Mouse (Mus musculus): Measurements from ENCODE around the gene Metap1d.

Gene Metap1d

DNA sequence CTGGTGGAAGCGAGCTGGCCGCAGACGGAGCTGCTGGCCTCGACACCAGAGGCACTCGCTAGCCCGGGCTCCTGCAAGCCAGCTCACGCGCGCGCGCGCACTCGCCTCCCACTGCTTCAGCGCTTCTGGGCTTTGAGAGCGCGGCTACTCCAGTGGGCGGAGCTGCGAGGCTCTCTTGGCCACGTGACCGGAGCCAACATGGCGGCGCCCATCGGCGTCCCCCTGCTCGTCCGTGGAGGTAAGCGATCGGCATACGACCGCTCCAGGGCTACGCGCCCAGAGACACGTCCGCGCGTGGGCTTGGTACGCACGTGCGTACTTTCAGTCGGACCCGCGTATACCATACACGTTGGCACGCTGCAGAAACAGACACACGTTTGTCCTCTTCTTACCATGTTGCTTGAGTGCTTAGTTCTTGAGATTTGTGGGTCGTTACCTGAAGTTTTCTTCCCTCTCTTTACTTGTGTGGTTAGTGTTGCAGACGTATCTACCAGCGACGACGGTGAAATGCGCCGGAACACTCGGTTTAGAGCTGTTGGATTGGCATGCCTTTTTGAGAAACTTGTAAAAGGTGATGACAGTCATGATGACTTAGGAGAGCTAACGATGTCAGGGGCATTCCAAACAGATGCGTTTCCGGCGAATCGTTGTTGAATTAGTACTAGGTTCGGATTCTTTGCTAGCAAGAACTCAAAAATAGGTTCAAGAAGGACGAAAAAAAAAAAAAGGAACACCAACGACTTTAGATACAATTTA, at the start of gene Metap1d:
Gene Metap1d (plus strand): TSS at position 116 of the 756 bp plus-strand sequence.
- DNase-seq: peak; percentile 95

DNA sequence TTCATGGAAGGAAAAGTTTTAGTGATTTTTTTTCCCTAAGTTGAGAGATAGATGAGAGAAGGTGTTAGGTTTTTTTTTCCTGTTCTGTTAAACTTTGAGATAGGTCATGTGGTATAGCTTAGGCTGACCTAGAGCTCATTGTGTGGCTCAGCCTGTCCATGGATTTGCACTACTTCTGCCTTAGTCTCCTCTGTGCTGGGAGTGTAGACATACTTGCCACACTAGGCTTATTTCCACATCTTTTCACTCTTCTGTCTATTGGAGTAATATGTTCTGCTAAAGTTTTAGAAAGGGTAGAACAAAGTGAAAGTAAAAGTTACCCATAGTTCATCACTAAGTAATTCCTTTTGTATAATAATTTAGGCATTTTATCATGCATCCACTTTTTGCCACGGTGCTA, 47.5 kb upstream of the Metap1d start:
- no peak for DNase-seq

DNA sequence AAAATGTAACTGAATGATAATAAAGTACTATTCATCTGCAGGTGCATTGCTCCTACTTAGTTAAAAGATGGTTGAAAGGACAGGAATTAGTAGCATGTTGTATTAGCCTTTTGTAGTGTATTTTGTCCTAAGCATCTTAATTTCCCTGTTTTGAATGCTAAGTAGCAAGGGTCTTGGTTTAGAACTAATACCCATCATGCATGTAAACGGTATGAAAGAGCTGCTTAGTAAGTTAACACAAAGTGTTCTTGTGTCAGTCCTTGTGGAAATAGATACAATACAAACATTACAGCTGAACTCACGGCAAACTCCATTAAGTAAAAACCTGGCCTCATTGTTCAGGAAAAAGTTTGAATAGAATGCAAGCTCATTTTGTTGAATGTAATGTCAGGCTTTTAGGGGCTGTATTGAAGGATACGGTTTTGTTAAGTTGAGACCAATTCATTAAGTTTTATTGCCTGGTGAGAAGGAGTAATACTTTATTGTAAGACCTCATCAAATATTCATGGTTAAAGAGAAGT, 34.3 kb upstream of the Metap1d start:
- DNase-seq: no peak

DNA sequence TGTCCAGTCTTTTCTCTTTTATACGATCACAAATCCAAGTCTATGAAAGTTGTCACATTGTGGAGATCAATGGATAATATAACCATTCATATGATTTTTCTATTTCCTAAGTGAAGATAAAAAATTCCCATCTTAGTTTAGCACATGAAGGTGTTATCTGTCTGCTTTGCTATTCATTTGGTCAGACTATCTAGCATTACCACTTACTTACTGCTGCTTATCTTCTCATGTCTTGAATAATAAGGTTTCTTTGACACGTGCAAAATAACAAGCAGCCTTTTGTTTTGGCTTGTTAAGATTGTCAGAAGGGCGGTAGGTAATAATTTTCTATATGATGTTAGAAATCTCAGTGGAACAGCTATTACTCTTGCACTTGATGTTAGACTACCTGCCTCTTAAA, 33.7 kb upstream of the Metap1d start:
- DNase-seq: no peak

DNA sequence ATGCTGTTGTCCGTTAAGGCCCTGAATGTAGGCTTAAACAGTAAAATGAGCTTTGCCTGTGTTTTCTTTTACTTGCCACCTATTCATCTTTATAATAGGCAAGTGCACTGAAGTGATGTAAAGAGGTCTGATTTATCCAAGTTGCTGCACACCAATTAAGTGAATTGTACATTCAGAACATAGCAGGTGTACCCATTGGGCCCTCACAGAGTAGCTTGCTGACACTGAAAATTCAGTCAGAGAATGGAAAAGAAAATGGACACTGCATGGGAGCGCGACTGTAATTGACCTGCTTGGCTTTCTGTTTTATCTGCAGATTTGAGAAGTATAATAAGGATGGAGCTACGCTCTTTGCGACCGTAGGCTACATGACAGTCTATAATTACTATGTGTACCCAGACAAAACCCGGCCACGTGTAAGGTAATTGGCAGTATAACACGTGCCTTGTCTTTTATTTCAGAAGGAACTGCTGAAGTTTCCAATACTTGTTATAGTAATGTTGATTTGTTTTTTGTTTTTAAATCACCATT, 32.1 kb upstream of the Metap1d start:
- no peak for DNase-seq

DNA sequence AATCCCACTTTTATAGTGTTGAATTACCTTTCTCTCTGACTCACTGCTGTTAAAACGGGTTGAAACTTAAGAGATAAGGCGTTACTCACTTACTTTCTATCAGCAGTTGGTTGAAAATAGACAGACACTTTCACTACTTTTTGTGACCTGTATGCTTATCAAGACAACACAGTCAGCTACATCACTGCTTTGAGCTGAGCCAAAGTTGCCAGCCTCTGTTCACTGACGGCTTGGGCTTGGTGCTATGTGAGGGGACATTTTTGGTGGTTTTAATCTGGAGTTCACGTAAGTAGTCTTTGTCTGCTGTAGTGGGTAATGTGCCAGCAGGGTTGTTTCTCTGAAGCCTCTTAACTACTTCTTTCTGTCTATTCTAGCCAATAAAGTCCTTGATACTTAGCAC, 28.5 kb upstream of the Metap1d start:
- DNase-seq: no peak

DNA sequence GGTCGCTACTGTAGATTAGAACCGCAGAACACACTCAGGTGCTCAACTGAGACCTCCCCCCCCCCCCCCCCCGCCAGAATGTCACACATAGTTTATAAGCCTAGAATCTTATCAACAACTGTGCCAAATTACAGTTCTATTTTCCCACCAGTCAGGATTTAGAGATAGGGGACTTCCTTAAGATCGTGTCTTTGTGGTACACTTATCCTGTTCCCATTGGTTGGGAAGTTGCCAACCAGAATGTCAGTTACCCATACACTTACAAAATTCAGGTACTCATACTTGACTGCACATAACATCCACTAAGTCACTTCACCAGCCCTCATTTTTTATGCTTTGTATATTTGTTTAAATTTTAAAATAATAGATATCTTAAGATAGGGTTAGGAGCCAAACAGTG, 17.6 kb upstream of the Metap1d start:
- DNase-seq: no peak

DNA sequence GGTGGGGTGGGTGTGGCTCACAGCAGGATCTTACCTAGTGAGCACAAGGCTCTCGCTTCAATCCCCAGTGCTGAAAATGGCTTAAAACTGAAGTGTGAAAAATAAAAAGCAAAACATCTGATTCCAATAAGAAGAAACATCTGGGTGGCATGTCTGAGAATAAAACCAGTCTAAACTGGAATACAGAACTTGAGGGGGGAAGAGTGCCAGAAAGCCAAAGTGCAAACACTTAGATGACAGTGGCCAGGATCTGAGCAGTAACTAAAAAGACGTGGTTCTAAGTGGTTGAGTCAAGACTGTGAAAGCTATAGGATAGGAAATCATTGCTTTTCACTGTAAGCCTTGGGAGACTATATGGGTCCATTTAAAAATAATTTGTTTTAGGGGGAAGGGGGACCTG, 9.7 kb upstream of the Metap1d start:
- no peak for DNase-seq

DNA sequence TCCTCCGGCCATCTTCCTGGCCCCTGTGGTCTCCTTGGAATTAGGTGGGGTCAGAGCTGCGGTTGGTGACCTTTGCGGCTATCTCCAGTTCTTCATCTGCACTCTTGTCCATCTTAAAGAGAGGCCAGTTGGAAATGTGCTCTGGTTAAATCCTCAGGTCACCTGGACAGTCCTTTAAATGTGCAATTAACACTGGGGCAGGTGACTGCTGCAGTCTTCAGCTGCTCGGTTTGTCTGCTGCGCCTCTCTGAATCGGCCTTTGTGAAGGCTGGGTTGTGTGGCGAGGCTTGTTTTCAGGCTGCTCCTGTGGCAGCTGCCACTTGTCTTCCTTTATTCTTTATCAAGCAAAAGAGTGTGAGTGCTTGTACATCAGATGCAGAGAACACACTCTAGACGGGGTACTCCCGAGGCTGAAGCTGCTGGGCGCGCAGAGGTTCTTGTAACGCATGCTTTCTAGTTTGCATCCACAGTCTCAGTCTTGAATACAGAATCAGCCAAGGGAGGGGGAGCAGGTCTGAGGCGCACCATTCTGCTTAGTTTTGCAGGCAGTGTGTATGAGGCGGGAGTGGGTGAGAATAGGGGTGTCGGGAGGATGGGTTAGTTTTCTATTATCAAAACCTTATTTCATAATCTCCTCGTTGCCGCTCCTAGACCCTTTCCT, 7.4 kb upstream of the Metap1d start:
- no peak for DNase-seq

DNA sequence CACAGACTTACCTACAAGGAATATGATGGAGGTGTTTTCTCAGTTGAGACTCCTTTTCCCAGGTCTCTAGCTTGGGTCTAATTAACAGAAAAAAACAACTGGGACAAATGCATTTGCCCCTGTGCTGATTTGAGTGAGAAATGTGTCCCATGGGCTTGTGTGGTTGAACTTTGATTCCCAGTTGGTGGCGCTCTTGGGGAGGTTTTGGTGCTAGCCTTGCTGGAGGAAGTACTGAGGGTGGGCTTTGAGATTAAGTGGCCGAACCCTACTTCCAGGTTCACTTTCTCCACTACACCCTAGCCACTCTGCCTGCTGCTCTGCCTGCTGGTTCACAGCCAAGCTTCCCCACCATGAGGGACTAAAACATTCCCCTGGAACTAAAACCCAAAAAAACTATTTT, 3.5 kb upstream of the Metap1d start:
- no peak for DNase-seq

DNA sequence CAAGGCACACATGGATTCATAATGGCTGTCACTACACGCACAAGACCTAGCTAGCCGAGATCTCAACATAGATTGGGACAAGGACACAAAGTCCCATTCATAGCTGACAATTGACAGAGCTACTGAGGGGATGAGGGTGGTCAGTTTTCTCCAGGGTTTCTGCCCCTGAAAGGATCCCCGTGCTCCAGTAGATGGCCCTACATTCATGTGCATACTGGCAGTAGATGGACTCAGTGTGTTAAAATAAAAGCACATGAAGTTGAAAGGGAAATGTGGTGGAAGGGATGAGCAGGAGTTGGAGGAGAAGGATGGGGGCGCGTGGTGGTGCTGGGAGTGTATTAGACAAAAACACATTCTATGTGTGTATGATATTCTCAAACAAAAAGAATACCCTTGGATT, 1.3 kb upstream of the Metap1d start:
- no peak for DNase-seq

DNA sequence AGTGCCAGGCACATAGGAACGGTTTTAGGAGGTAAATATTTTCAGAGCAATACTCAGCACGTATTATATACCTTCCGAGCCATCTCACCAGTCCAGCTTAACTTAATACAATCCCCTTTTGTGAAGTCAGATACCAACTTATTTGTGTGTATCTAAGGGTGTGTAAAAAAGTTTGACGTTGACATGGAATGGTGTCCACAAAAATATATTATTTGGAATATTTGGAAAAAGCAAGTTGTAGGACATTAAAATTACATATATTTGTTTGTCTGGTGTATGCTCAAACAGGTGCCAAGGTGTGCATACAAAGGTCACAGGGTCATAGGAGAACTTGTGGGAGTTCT, 813 bp downstream of the Metap1d start:
- DNase-seq: no peak

DNA sequence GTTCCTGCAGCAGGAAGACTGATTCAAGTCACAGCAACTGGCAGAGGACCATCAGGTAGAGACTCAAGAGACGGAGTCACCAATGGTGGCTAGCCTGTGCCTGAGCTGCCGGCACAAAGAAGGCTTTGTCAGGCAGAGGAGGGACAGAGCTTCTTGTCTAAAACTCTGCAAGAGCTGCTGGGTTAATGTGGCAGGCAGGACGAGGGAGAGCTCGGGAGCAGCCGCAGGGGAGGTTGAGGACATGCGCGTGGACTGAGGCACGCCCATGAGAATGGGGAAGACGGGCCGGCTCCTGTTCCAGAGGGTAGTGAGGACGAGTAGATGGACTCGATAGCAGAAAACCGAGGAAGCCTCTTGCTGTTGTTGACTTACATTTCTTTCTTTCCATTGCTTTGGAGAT, 5.5 kb downstream of the Metap1d start:
- DNase-seq: no peak

DNA sequence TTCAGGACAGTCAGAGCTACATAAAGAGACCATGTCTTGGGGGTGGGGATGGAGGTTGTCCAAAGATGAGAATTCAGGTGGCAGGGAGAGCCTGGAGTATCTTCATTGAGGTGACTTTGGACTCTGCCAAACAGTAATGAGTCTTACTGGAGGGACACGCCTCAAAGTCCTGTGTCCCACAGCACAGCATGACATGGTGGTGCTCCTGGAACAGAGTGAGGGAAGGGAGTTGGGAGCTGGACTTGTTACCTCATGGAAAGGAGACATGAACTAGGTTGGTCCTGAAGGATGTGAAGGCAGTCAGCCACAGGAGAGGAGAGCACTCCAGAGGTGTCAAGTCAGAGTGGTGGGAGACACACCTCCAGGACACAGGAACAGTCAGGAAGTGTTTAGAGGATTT, 6.6 kb downstream of the Metap1d start:
- no peak for DNase-seq

DNA sequence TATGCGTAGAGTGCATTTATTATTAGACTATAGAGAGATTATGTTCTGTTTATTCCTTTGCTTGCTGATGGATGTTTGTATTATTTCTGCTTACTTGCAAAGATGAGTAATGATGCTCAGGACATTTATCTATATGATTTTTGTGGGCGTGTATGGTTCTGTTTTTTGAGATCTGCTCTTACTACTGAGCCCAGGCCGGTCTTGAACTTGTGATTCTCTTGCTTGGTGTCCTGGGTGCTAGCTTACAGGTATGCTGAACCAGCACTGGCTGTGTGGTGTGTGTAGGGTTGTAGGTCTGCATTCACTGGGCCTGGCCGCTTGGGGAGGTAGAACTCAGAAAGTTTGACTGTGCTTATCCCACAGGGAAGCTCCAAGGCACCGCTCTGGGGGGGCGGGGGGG, 8.1 kb downstream of the Metap1d start:
- DNase-seq: no peak

DNA sequence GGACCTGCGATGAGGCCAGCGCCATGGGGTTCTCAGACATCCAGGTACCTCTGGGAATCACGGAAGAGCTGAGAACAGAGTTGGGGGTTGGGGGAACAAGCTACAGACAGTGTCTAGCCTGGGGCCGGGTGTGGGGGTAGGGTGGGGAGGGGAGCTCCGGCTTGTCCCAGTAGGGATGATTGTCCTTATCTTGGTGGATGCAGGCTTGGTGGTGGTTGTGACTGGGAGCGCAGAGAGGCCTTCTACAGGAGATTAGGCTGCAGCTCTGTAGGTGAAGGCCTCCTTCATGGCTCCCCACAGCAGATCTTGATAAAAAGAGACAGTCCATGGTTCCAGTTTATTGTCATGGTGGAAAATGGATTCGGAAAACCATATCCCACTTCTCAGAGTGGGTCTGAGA, 8.5 kb downstream of the Metap1d start:
- DNase-seq: no peak

DNA sequence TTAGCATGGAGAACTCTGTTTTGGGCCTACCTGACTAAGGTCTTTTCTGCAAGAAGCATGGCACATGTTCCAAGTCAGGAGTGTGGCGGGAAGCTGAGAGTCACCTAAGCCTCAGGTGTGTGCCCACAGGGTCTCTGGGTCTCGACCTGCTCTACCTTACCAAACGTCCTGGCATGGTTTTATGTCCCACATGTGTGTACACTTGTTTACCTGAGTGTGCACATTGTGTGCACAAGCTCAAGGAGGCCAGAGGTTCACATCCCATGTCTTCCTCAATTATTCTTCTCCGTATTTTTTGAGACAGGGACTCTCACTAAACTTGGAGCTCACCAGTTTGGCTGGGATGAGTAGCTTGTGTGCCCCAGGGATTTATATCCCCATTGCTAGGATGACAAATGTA, 9.0 kb downstream of the Metap1d start:
- DNase-seq: no peak

DNA sequence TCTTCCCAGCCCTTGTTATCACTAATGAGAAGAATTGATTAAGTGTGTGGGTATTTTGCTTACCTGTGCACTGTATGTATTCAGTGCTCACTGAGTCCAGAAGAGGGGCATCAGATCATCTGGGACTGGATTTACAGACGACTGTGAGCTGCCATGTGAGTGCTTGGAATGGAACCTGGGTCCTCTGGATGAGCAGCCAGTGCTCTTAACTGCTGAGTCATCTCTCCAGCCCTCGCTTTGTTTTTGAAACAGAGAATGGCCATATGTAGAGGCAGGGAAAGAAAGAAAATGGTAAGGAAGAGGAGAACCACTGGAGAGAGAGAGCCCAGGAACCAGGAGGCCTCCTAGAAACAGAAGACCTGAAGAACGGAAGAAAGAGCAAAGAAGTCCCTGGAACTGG, 9.5 kb downstream of the Metap1d start:
- no peak for DNase-seq

DNA sequence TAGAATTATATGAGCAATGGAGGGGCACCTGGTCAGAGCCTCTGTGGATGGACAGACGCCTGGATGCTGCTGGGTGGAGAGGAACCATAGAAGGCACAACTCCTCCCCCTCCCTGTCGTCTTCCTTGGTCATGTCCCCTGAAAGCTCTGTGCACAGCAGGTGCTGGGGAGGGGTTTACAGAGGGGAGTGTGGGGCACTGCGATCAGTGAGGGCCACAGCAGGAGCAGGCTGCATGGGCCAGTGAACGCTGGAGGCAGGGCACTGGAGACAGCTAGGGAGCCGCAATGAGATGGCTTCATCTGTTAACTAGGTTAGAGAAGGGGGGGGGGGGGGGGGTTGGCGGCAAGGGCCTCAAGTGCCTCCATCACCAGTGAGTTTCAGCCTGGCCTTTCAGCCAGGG, 13.0 kb downstream of the Metap1d start:
- no peak for DNase-seq

DNA sequence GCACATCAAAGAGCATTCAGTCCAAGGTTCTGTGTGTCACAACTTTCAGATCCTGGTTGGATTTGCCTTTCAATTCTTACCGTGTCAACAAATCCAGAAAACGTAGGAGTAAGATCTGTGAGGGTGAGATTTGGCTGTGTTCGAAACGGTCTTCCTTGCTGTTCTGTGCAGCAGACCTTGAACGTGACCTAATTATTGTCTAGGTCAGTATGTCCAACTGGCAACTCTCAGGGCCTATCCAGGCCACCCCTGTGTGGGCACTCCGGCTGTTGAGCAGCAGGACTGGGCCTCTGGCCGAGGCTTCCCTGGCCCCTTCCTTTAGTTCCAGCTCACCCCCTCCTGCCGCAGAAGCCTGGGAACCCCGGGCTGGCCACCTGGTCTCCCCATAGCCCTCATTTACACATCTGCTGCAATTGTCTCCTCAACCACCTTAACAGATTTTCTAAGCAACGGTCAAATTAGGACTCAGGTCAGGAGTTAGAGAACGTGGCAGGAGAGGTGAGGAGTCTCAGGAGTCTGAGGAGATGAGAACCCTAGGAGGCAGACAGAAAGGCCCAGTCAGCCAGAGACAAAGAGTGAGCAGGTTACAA, 13.9 kb downstream of the Metap1d start:
- DNase-seq: no peak

DNA sequence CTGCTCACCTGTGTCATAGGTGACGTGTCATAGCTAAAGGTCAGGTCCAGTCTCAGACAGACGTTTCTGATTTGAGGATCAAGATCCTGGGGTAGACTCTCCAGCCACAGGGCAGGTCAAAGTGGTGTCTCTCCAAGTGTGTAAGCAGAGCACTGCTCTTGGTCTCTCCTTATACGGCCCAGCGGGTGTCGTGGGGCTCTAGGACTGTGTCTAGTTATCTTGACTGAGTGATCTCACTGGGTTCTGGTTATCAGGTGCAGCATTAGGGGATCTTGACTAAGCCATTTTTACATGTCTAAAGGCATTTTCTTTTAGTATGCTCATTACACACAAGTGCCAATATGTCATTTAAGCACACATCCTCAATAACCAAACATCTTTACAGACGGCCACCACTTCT, 18.0 kb downstream of the Metap1d start:
- no peak for DNase-seq

DNA sequence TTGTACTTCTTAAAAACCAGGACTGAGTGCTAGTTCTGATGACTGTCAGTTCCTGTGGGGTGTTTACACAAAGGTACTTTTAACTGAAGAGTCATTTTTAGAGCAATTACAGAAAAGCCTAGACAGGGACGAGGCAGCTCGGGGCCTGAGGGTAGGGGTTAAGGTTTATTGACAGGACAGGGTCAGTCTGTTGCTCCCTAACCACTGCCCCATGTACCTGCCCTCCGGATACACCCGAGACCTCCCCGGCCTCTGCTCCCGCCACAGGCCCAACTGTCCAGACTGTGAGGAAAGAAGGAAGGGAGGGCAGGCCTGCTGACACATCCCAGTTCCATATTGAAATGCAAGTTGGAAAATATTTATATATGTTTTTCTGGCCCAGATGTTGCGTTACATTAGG, 20.8 kb downstream of the Metap1d start:
- no peak for DNase-seq

DNA sequence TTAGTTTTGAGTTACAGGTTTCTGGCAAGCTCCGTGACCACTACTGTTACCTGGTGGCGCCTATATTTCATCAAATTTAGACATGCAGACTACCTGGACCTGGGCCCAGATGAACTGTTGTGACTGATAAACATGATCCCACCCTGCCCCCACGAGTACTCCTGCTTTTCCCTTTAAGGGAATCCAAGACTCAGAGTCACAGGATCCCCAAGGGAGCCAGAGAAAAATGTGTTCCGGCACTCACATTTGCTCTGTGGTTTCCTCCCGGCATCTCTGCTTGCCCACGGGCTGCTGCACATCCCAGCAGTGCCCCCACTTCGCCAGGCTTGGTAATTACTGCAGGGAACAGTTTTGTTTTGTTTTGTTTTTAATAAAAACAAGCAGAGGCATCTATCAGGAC, 21.3 kb downstream of the Metap1d start:
- DNase-seq: no peak

DNA sequence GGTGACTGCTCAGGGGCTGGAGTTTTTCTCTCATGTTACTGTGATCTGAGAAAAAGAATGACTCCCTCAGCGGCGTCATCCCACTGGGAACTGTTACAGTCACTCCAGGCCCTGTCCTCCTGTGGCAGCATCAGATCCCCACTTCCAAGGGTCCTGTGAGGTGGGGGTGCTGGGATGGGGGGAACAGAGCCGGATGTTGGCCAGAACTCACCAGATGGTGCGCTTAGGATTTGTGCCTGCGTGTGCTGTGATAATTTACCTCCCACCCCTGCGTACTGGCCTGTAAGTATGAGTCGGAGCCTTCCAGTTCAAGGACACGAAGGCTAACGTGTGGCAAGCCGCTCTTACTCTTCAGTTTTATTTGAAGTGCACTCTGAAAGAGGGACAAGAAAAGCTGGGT, 22.2 kb downstream of the Metap1d start:
- DNase-seq: no peak
